Mouse (Mus musculus) brain, embryonic 14.5 days (tissue): ENCODE data around the gene Rbbp9.

ENCODE experiments used
- CTCF ChIP-seq: fragments of 200-500 bp; IDR thresholded peaks from 2 replicates; pipeline ENCODE4 v1.5.1; 2012; ENCODE audit warnings: inconsistent platforms, mild to moderate bottlenecking, moderate library complexity, borderline replicate concordance; ENCODE audit not compliant: insufficient read depth, insufficient read length; ENCODE audit errors: extremely low read depth
- POLR2A ChIP-seq: fragments of 200-500 bp; IDR thresholded peaks from 2 replicates; pipeline ENCODE4 v1.6.1; 2012; ENCODE audit warnings: mild to moderate bottlenecking, inconsistent platforms, borderline replicate concordance; ENCODE audit not compliant: poor library complexity, insufficient read depth, insufficient read length, severe bottlenecking; ENCODE audit errors: extremely low read depth

GRCm38 (mm10) chr2:144502134-144502533, 48.5 kb downstream of the Rbbp9 start:
- TF ChIP-seq CTCF = no peak
- TF ChIP-seq POLR2A = no peak
